Mouse (Mus musculus): ENCODE measurements around the gene Tjp1.
A peak's percentile ranks its signal among the peaks of the same experiment; 100 is the strongest.

The Tjp1 gene

GRCm38 (mm10) chr7:65389539-65389938 lies 138.0 kb downstream of the Tjp1 start:
- no peak for DNase-seq (ENCODE audit: low read depth, low spot score)

GRCm38 (mm10) chr7:65388243-65389013 lies 139.2 kb downstream of the Tjp1 start:
- DNase-seq (ENCODE audit: low read depth, low spot score): no peak

- no peak for DNase-seq (ENCODE audit: low read depth, low spot score)
These were observed 139.9 kb downstream of the Tjp1 start for GRCm38 (mm10) chr7:65387560-65388175.

GRCm38 (mm10) chr7:65384775-65385174 lies 142.8 kb downstream of the Tjp1 start:
- no peak for DNase-seq (ENCODE audit: low read depth, low spot score)

- no peak for DNase-seq (ENCODE audit: low read depth, low spot score)
These were observed 144.9 kb downstream of the Tjp1 start for GRCm38 (mm10) chr7:65382515-65383283.

- DNase-seq (ENCODE audit: low read depth, low spot score): no peak
These were observed 145.7 kb downstream of the Tjp1 start for GRCm38 (mm10) chr7:65381896-65382295.

GRCm38 (mm10) chr7:65380716-65381115 lies 146.9 kb downstream of the Tjp1 start:
- no peak for DNase-seq (ENCODE audit: low read depth, low spot score)

- DNase-seq (ENCODE audit: low read depth, low spot score): no peak
These were observed 148.6 kb downstream of the Tjp1 start for GRCm38 (mm10) chr7:65378818-65379565.

GRCm38 (mm10) chr7:65377521-65377920 lies 150.1 kb downstream of the Tjp1 start:
- DNase-seq (ENCODE audit: low read depth, low spot score): no peak

GRCm38 (mm10) chr7:65375621-65376020 lies 152.0 kb downstream of the Tjp1 start:
- DNase-seq (ENCODE audit: low read depth, low spot score): no peak

GRCm38 (mm10) chr7:65375176-65375575 lies 152.4 kb downstream of the Tjp1 start:
- DNase-seq (ENCODE audit: low read depth, low spot score): no peak

GRCm38 (mm10) chr7:65373336-65373735 lies 154.2 kb downstream of the Tjp1 start:
- DNase-seq (ENCODE audit: low read depth, low spot score): no peak

GRCm38 (mm10) chr7:65371765-65372164 lies 155.8 kb downstream of the Tjp1 start:
- no peak for DNase-seq (ENCODE audit: low read depth, low spot score)

- DNase-seq (ENCODE audit: low read depth, low spot score): peak; percentile 86
These were observed 156.6 kb downstream of the Tjp1 start for GRCm38 (mm10) chr7:65370787-65371616.

GRCm38 (mm10) chr7:65370381-65370786 lies 157.2 kb downstream of the Tjp1 start:
- peak; percentile 47 for DNase-seq (ENCODE audit: low read depth, low spot score)

GRCm38 (mm10) chr7:65369101-65369500 lies 158.5 kb downstream of the Tjp1 start:
- DNase-seq (ENCODE audit: low read depth, low spot score): no peak

GRCm38 (mm10) chr7:65367386-65368245 lies 160.0 kb downstream of the Tjp1 start:
- DNase-seq (ENCODE audit: low read depth, low spot score): no peak

GRCm38 (mm10) chr7:65366153-65366552 lies 161.4 kb downstream of the Tjp1 start:
- DNase-seq (ENCODE audit: low read depth, low spot score): no peak

GRCm38 (mm10) chr7:65365560-65365959 lies 162.0 kb downstream of the Tjp1 start:
- no peak for DNase-seq (ENCODE audit: low read depth, low spot score)

- no peak for DNase-seq (ENCODE audit: low read depth, low spot score)
These were observed 167.3 kb downstream of the Tjp1 start for GRCm38 (mm10) chr7:65360278-65360677.
